ENCODE assay signal across 11 mouse cellular contexts in the genomic region with DNA sequence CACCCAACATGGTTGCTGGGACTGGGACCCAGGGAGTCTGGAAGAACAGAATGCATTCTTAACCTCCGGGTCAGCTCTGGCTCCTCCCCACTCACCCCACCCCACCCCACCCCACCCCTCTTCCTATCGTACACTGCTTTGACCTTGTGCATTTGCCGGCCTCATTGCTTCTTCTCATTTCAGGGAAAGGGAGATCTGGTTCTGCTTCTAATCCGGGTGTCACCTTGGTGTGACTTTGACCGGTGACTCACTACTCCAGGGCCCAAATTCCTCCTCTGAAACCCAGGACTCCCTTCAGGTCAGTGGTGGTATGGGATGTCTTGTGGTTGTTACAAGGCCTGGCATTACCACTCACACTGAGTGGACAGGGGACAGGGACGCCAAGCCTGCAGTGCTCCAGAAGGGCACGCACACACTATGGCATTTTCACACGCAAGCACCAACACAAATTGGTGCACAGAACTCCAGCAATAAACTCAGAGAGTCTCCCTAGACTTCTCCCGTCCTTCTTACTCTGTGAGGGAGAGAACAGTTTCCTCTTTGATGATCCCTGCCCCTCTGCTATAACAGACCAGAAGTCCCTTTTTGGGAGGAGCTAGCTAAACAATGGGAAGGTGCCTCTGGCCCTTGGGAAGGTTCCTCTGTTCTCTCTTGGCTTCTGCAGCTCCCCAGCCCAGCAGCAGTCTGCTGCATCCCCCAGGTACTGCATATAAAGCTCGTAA. TPM values are rescaled to one million over a fixed set of nuclear protein-coding genes. Genes with fewer than 3 reads are reported as not detected.
A peak's percentile ranks its signal among the peaks of the same experiment; 100 is the strongest.
DNase-seq lines count a peak whose midpoint lies in the region; ATAC-seq and TF ChIP-seq lines count a peak whose summit lies in the region.
"Had no signal": no experiment of that assay in that cellular context is flagged by ENCODE, and none has a peak within 500 bp of the region (broad histone marks: within the 10 kb centered on the region; RNA-seq: fewer than 3 reads in every experiment).

No protein-coding gene starts in this region.

- H3K36me3 ChIP-seq in forebrain, embryonic 12.5 days (replicated peaks): no peaks in the 10 kb centered on the region
- no peaks in the 10 kb centered on the region for H3K36me3 ChIP-seq in forebrain, embryonic 14.5 days (ENCODE audit: control insufficient read depth, insufficient read depth, low read length)
- H3K36me3 ChIP-seq in stomach, embryonic 14.5 days (ENCODE audit: control insufficient read depth, insufficient read depth, low read length): no peaks in the 10 kb centered on the region
- no peaks in the 10 kb centered on the region for H3K36me3 ChIP-seq in stomach, postnatal 0 days (ENCODE audit: control insufficient read depth, insufficient read depth, low read length)
- no peaks in the 10 kb centered on the region for H3K36me3 ChIP-seq in limb, embryonic 10.5 days
- H3K36me3 ChIP-seq: limb, embryonic 13.5 days; stomach, embryonic 15.5 days had no signal

- DNase-seq in forebrain, embryonic 14.5 days (ENCODE audit: low spot score): no peak
- no peak for DNase-seq in stomach, postnatal 0 days (ENCODE audit: low spot score)
- no peak for DNase-seq in limb, embryonic 10.5 days (ENCODE audit: low spot score)
- no peak for DNase-seq in urinary bladder, postnatal 25 days (ENCODE audit: low spot score)
- no peak for DNase-seq in thymus, postnatal 36 days

- no peak overlapping the region for H3K4me3 ChIP-seq in forebrain, embryonic 12.5 days (replicated peaks)
- H3K4me3 ChIP-seq in forebrain, embryonic 14.5 days (ENCODE audit: low read depth, low read length): no peak overlapping the region
- H3K4me3 ChIP-seq in stomach, embryonic 14.5 days (ENCODE audit: low read depth, low read length): no peak overlapping the region
- H3K4me3 ChIP-seq in stomach, postnatal 0 days (ENCODE audit: low read depth, low read length): no peak overlapping the region
- no peak overlapping the region for H3K4me3 ChIP-seq in limb, embryonic 10.5 days
- H3K4me3 ChIP-seq: limb, embryonic 13.5 days; stomach, embryonic 15.5 days had no signal

- H3K27me3 ChIP-seq in forebrain, embryonic 12.5 days: peaks cover 6% of the 10 kb centered on the region
- H3K27me3 ChIP-seq in forebrain, embryonic 14.5 days (replicated peaks; ENCODE audit: control insufficient read depth, insufficient read depth, low read length): no peaks in the 10 kb centered on the region; the same call in 1 of the 2 replicates
- no peaks in the 10 kb centered on the region for H3K27me3 ChIP-seq in stomach, embryonic 14.5 days (ENCODE audit: control insufficient read depth, insufficient read depth, low read length)
- H3K27me3 ChIP-seq in stomach, postnatal 0 days (ENCODE audit: control insufficient read depth, insufficient read depth, low read length): no peaks in the 10 kb centered on the region
- H3K27me3 ChIP-seq in limb, embryonic 10.5 days (ENCODE audit: low read depth, poor library complexity, severe bottlenecking): peaks cover 49% of the 10 kb centered on the region
- H3K27me3 ChIP-seq: stomach, embryonic 15.5 days had no signal

- H3K4me1 ChIP-seq in forebrain, embryonic 12.5 days: peaks cover 51% of the 10 kb centered on the region
- H3K4me1 ChIP-seq in forebrain, embryonic 14.5 days (ENCODE audit: control insufficient read depth, insufficient read depth, low read length): peaks cover 28% of the 10 kb centered on the region
- H3K4me1 ChIP-seq in stomach, embryonic 14.5 days (ENCODE audit: control insufficient read depth, insufficient read depth, low read length): peaks cover 15% of the 10 kb centered on the region; the same call in 1 of the 2 replicates
- H3K4me1 ChIP-seq in stomach, postnatal 0 days (replicated peaks; ENCODE audit: control insufficient read depth, insufficient read depth): no peaks in the 10 kb centered on the region
- H3K4me1 ChIP-seq in limb, embryonic 10.5 days: peaks cover 35% of the 10 kb centered on the region

- H3K4me2 ChIP-seq in forebrain, embryonic 12.5 days: 0 out of 2 replicates have a peak overlapping the region, but pooled peaks have one; percentile 13
- no peak overlapping the region for H3K4me2 ChIP-seq in forebrain, embryonic 14.5 days (ENCODE audit: low read length)
- H3K4me2 ChIP-seq in stomach, embryonic 14.5 days (replicated peaks; ENCODE audit: low read depth, low read length): no peak overlapping the region
- no peak overlapping the region for H3K4me2 ChIP-seq in stomach, postnatal 0 days (replicated peaks; ENCODE audit: low read depth)
- H3K4me2 ChIP-seq: limb, embryonic 13.5 days; stomach, embryonic 15.5 days had no signal

- H3K9ac ChIP-seq in forebrain, embryonic 12.5 days: 0 out of 2 replicates have a peak overlapping the region, but pooled peaks have one; percentile 12
- H3K9ac ChIP-seq in forebrain, embryonic 14.5 days (ENCODE audit: low read length): no peak overlapping the region
- H3K9ac ChIP-seq in stomach, embryonic 14.5 days (replicated peaks; ENCODE audit: low read depth, low read length): no peak overlapping the region
- H3K9ac ChIP-seq in stomach, postnatal 0 days (ENCODE audit: low read length): no peak overlapping the region
- H3K9ac ChIP-seq: limb, embryonic 13.5 days; stomach, embryonic 15.5 days had no signal

- no peak for ATAC-seq in forebrain, embryonic 12.5 days (ENCODE audit: low FRiP score)
- ATAC-seq in forebrain, embryonic 14.5 days: no peak
- ATAC-seq in stomach, embryonic 14.5 days (ENCODE audit: insufficient number of reproducible peaks, insufficient read depth, low FRiP score, low read depth): peak; percentile 60
- ATAC-seq in stomach, postnatal 0 days (ENCODE audit: low FRiP score, low TSS enrichment): no peak
- no peak for ATAC-seq in erythroid progenitor cell, adult 5-6 weeks (replicated peaks; ENCODE audit: low FRiP score, poor library complexity, severe bottlenecking)

- no peak for TF ChIP-seq CTCF in stomach, postnatal 0 days (IDR thresholded peaks at IDR 0.05; ENCODE audit: low read depth)

- H3K9me3 ChIP-seq in forebrain, embryonic 12.5 days: no peaks in the 10 kb centered on the region
- no peaks in the 10 kb centered on the region for H3K9me3 ChIP-seq in forebrain, embryonic 14.5 days (replicated peaks; ENCODE audit: control insufficient read depth, low read length)
- no peaks in the 10 kb centered on the region for H3K9me3 ChIP-seq in stomach, embryonic 14.5 days (ENCODE audit: control insufficient read depth, low read depth, low read length)
- H3K9me3 ChIP-seq in stomach, postnatal 0 days (ENCODE audit: control insufficient read depth, low read length): no peaks in the 10 kb centered on the region
- H3K9me3 ChIP-seq in limb, embryonic 10.5 days (replicated peaks): no peaks in the 10 kb centered on the region
- H3K9me3 ChIP-seq: limb, embryonic 13.5 days; stomach, embryonic 15.5 days had no signal

- peak overlapping the region; percentile 38 for H3K27ac ChIP-seq in forebrain, embryonic 12.5 days
- H3K27ac ChIP-seq in forebrain, embryonic 14.5 days (ENCODE audit: low read depth, low read length): no peak overlapping the region
- H3K27ac ChIP-seq in stomach, embryonic 14.5 days (ENCODE audit: low read length): no peak overlapping the region
- H3K27ac ChIP-seq in stomach, postnatal 0 days (replicated peaks): no peak overlapping the region
- H3K27ac ChIP-seq in limb, embryonic 10.5 days: 0 out of 2 replicates have a peak overlapping the region, but pooled peaks have one; percentile 0
- H3K27ac ChIP-seq: limb, embryonic 13.5 days; stomach, embryonic 15.5 days had no signal

- WGBS in forebrain, embryonic 12.5 days: 51% methylated on average over 10 of the region's 10 CpGs
- WGBS in forebrain, embryonic 14.5 days: 51% methylated on average over 10 of the region's 10 CpGs
- 43% methylated on average over 10 of the region's 10 CpGs for WGBS in stomach, embryonic 14.5 days
- WGBS in stomach, postnatal 0 days: 42% methylated on average over 10 of the region's 10 CpGs
- 36% methylated on average over 10 of the region's 10 CpGs for WGBS in limb, embryonic 10.5 days

- no peak for TF ChIP-seq EP300 in stomach, postnatal 0 days (optimal IDR thresholded peaks at IDR 0.05)

RNA-seq across cellular contexts. Expression of a gene that starts 9.2 kb away (rescaled TPM):
- polyA plus RNA-seq in forebrain, embryonic 12.5 days (2016; fragmentation: Nextera tagmentation; extraction: Ambion mirVana): 14.5 and 16.5 TPM in 2 replicates
- 10.1 and 11.4 TPM in 2 replicates for polyA plus RNA-seq in forebrain, embryonic 14.5 days (2014; fragmentation: Nextera tagmentation; extraction: Ambion mirVana)
- polyA plus RNA-seq in stomach, embryonic 14.5 days (2014; fragmentation: Nextera tagmentation; extraction: Ambion mirVana): 13.4 and 14.2 TPM in 2 replicates
- 8.4 and 10.1 TPM in 2 replicates for polyA plus RNA-seq in stomach, postnatal 0 days (2015; fragmentation: Nextera tagmentation; extraction: Ambion mirVana)
- 0.34 and 0.48 TPM in 2 replicates for polyA plus RNA-seq in limb, embryonic 10.5 days (2016; fragmentation: Nextera tagmentation; extraction: Ambion mirVana)
- total RNA-seq in erythroid progenitor cell, adult 5-6 weeks (2015; ENCODE audit: low replicate concordance): not detected in 2 replicates
- not detected in 2 replicates for total RNA-seq in erythroid progenitor cell, adult 5-6 weeks (2017; ENCODE audit: low replicate concordance)
- total RNA-seq: common myeloid progenitor, adult 5-6 weeks had no signal

RNA-seq across cellular contexts. Expression of a gene that starts 45.9 kb away (rescaled TPM):
- polyA plus RNA-seq in forebrain, embryonic 12.5 days (2016; fragmentation: Nextera tagmentation; extraction: Ambion mirVana): 54.0 and 62.2 TPM in 2 replicates
- 140 and 175 TPM in 2 replicates for polyA plus RNA-seq in forebrain, embryonic 14.5 days (2014; fragmentation: Nextera tagmentation; extraction: Ambion mirVana)
- polyA plus RNA-seq in stomach, embryonic 14.5 days (2014; fragmentation: Nextera tagmentation; extraction: Ambion mirVana): 2.1 and 3.0 TPM in 2 replicates
- 1.2 and 1.4 TPM in 2 replicates for polyA plus RNA-seq in stomach, postnatal 0 days (2015; fragmentation: Nextera tagmentation; extraction: Ambion mirVana)
- polyA plus RNA-seq in limb, embryonic 10.5 days (2016; fragmentation: Nextera tagmentation; extraction: Ambion mirVana): 0.11 and 0.14 TPM in 2 replicates
- total RNA-seq in erythroid progenitor cell, adult 5-6 weeks (2015; ENCODE audit: low replicate concordance): not detected in 2 replicates
- total RNA-seq in erythroid progenitor cell, adult 5-6 weeks (2017; ENCODE audit: low replicate concordance): not detected in 2 replicates
- total RNA-seq: common myeloid progenitor, adult 5-6 weeks had no signal

Comparison
In these comparisons a context has a peak if more than half of its experiments do, and no peak if none do; other contexts are left out.
1. H3K27ac ChIP-seq: peak in forebrain, embryonic 12.5 days (single experiment) and limb, embryonic 10.5 days (single experiment); none in forebrain, embryonic 14.5 days (single experiment), stomach, embryonic 14.5 days (single experiment) and stomach, postnatal 0 days (single experiment).
2. RNA of a gene that starts 45.9 kb away (polyA plus RNA-seq): 140 to 175 TPM in forebrain, embryonic 14.5 days and 54.0 to 62.2 TPM in forebrain, embryonic 12.5 days; 2.1 to 3.0 TPM in stomach, embryonic 14.5 days, 1.2 to 1.4 TPM in stomach, postnatal 0 days and 0.11 to 0.14 TPM in limb, embryonic 10.5 days; every median in the first group is over 10 times any median in the second.